Mouse (Mus musculus) forebrain, postnatal 0 days (tissue): ENCODE measurements around the gene Taf6. TPM values are rescaled to one million over a fixed set of nuclear protein-coding genes. Genes with fewer than 3 reads are reported as not detected.

Experiments
- ATAC-seq: fragments of 200-750 bp; cut with Nextera tagmentation; 2 replicates; pipeline ENCODE4 v1.8.0; 2017; ENCODE audit warnings: mild to moderate bottlenecking, moderate library complexity
- DNase-seq: peaks from one replicate; pipeline ENCODE4 v3.0.0-alpha.2; 2015
- H3K27ac ChIP-seq: fragments of 300-500 bp; sonication (generic); 2 replicates; pipeline ENCODE4 v1.5.1; 2014; ENCODE audit warnings: low read depth, mild to moderate bottlenecking, antibody characterized with exemption, low read length, moderate library complexity, mixed read lengths
- H3K27me3 ChIP-seq: fragments of 300-500 bp; sonication (generic); 2 replicates; pipeline ENCODE4 v1.6.1; 2014; ENCODE audit warnings: mild to moderate bottlenecking, low read length, mixed read lengths; ENCODE audit not compliant: insufficient read depth
- H3K36me3 ChIP-seq: fragments of 300-500 bp; sonication (generic); 2 replicates; pipeline ENCODE4 v1.6.1; 2014; ENCODE audit warnings: mild to moderate bottlenecking, moderate library complexity; ENCODE audit not compliant: insufficient read depth
- H3K4me1 ChIP-seq: fragments of 300-500 bp; sonication (generic); 2 replicates; pipeline ENCODE4 v1.6.1; 2014; ENCODE audit warnings: antibody characterized with exemption; ENCODE audit not compliant: insufficient read depth
- H3K4me2 ChIP-seq: fragments of 300-500 bp; sonication (generic); 2 replicates; pipeline ENCODE4 v1.6.1; 2014; ENCODE audit warnings: low read depth, mild to moderate bottlenecking, moderate library complexity
- H3K4me3 ChIP-seq: fragments of 300-500 bp; sonication (generic); 2 replicates; pipeline ENCODE4 v1.5.1; 2014; ENCODE audit warnings: low read depth, low read length, mixed read lengths
- H3K9ac ChIP-seq: fragments of 300-500 bp; sonication (generic); 2 replicates; pipeline ENCODE4 v1.6.1; 2014; ENCODE audit warnings: mild to moderate bottlenecking
- H3K9me3 ChIP-seq: fragments of 300-500 bp; sonication (generic); 2 replicates; pipeline ENCODE4 v1.6.1; 2016; ENCODE audit warnings: low read length
- CTCF ChIP-seq: sonication (generic); IDR thresholded peaks from 2 replicates; pipeline ENCODE4 v1.5.1; 2016; ENCODE audit warnings: antibody characterized with exemption, control low read depth, low read depth
- WGBS: fragments of 180-500 bp; shearing (Covaris S2); extraction: QIAGEN DNeasy Blood & Tissue Kit; methylation state at CpG from one replicate; pipeline ENCODE4 v1.1.7; 2014; 5-methylcytosine and 5-hydroxymethylcytosine counted together
- polyA plus RNA-seq: library from polyadenylated mRNA; unstranded; fragments of >200 nt; fragmentation: Nextera tagmentation; extraction: Ambion mirVana; gene quantifications from 2 replicates; pipeline ENCODE4 v1.2.1, GENCODE M21; 2015
- total RNA-seq: library from RNA; depleted of rRNA; stranded (reverse); fragments of >200 nt; gene quantifications from 2 replicates; pipeline ENCODE4 v1.2.3, GENCODE M21; 2014

The Taf6 gene
- total and polyA plus RNA-seq, 2 experiments from 2014 or later, result 47.6 to 49.8 TPM

DNA sequence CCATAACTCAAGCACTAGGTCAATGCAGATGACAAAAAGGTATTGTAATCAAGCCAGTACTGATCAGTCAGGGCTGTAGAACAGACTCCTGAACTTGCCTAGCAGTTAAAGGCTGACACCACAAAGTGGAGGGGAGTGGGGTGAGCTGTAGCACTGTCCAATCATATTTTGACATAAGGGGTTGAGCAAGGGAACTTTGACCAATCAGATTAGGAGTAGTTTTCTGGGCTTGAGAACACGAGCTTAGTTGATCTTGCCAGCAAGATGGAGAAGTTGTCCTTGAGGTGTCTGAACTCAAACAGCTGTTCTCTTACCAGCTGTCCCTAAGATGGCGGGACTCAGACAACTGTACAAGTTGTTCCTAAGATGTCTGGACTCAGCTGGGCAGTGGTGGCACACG lies 14.0 kb downstream of the Taf6 start:
- ATAC-seq, result no peak
- Histone ChIP-seq H3K4me2 (no peak overlapping the region; the same call in 1 of the 2 replicates), H3K9ac (no peak overlapping the region), H3K27ac (no peak overlapping the region), H3K36me3 (peaks cover 42% of the 10 kb centered on the region), H3K4me3 (no peak overlapping the region), H3K9me3 (no peaks in the 10 kb centered on the region), H3K27me3 (no peaks in the 10 kb centered on the region), H3K4me1 (peaks cover 15% of the 10 kb centered on the region)
- TF ChIP-seq CTCF, result no peak
- WGBS, result 74% methylated on average over 3 of the region's 3 CpGs
- no peak for DNase-seq

DNA sequence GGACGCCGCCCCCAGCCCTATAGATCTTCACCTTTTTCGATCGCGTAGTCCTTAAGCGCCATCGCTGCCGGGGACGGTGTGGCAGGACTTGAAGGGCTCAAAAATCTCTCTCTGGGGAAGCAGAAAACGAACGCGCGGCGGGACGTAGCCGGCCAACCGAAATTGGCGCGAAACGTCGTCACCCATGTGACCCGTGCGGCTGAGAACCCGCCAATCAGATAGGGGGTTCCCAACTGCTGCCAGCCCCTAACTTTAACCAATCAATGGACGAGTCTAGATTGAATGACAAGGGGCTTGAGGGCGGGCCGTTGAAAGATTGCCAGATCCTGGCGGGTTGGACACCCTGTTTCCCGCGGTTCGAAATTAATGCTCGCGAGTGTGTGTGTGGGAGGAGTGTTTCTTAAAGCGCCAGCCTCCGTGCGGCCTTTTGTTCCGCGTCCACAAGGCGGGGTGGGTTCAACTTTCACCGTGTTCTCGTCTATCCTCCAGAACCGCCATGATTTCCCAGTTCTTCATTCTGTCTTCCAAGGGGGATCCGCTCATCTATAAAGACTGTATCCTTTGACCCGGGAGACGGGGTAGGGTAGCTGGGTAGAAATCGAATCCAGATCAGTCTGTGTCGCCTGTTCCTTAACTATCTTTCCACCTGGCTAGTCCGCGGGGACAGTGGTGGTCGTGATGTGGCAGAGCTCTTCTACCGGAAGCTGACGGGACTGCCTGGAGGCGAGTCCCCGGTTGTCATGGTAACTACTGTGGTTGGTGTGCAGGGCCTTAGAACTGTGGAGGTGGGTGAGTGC lies 15.4 kb downstream of the Taf6 start, which contains the start of the genes Ap4m1 and Mcm7:
Gene Ap4m1 (plus strand): TSS at position 308 of the 797 bp plus-strand sequence.
Gene Mcm7 (minus strand): TSS at position 728 of the 797 bp plus-strand sequence.
- DNase-seq, result peak; percentile 98
- ATAC-seq, result peak; percentile 93
- H3K4me2 ChIP-seq, result peak within 1 kb of the TSS; percentile 97
- peaks cover 42% of the 10 kb centered on the region for H3K36me3 ChIP-seq
- WGBS, result under 1% methylated on average over 54 of the region's 54 CpGs
- no peaks in the 10 kb centered on the region for H3K27me3 ChIP-seq
- peak within 1 kb of the TSS; percentile 72 for H3K9ac ChIP-seq
- peak within 1 kb of the TSS; percentile 95 for H3K27ac ChIP-seq
- TF ChIP-seq CTCF, result peak; percentile 19; the same call in 1 of the 2 replicates
- peaks cover 15% of the 10 kb centered on the region for H3K4me1 ChIP-seq
- H3K9me3 ChIP-seq, result no peaks in the 10 kb centered on the region
- H3K4me3 ChIP-seq, result peak within 1 kb of the TSS; percentile 83

DNA sequence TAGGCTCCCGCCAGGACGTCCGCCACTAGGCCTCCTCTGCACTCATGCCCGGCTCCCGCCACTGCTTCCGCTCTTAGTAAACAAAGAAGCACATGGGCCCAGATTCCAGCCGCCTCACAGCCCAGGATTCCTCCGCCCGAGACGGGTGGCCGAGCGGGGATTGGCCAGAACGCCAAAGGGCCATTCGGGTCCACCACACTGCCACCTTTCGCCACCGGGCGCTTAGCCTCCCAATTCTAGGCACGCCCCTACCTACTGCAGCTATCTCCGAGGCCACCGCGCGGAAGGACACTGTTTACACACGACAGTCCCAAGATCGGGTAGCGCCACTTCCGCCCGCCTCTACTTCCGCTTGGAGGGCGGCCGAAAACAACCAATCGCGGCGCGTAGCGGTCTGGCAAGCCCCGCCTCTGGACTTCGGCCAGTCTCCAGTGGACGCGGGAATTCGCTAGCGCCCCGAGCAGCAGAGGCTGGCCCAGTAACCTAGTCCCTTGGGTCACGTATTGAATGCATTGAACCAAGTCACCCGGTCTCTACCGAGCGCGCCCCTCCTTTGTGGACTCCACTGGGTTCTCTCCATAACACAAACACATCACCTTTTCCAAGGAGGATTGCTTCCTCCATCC lies 16.2 kb downstream of the Taf6 start:
- Histone ChIP-seq H3K9ac (peak overlapping the region; percentile 52), H3K36me3 (peaks cover 45% of the 10 kb centered on the region), H3K4me3 (peak overlapping the region; percentile 83), H3K27ac (peak overlapping the region; percentile 87), H3K27me3 (no peaks in the 10 kb centered on the region), H3K9me3 (no peaks in the 10 kb centered on the region), H3K4me1 (peaks cover 15% of the 10 kb centered on the region), H3K4me2 (peak overlapping the region; percentile 97)
- TF ChIP-seq CTCF, result peak; percentile 18; the same call in 1 of the 2 replicates
- ATAC-seq (peak; percentile 80), DNase-seq (peak; percentile 98)
- WGBS, result under 1% methylated on average over 47 of the region's 47 CpGs

DNA sequence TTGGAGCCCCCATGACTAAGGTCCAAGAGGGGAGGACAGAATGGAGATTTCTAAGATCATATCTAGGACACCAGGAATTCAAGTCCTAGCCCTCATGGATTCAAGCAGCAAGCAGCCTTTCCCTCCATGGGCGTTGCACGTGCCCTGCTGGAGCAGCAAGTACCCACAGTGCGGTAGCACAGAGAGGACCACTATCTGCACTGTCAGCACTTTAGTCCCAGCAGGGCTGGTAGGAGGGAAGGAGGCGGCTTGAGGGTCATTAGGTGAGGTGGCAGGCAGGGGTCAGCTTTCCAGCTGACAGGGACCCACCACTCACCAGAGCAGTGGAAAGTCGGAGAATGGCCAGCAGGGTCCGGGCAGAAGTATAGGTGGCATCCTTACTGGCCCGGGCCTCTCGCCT lies 21.7 kb downstream of the Taf6 start:
- H3K27me3 ChIP-seq, result no peaks in the 10 kb centered on the region
- TF ChIP-seq CTCF, result no peak
- ATAC-seq (no peak), DNase-seq (no peak)
- no peak overlapping the region for H3K4me2 ChIP-seq
- H3K9ac ChIP-seq, result no peak overlapping the region
- peaks cover 12% of the 10 kb centered on the region; the same call in 1 of the 2 replicates for H3K4me1 ChIP-seq
- no peak overlapping the region for H3K4me3 ChIP-seq
- WGBS, result 78% methylated on average over 8 of the region's 8 CpGs
- H3K9me3 ChIP-seq, result no peaks in the 10 kb centered on the region
- H3K36me3 ChIP-seq, result peaks cover 60% of the 10 kb centered on the region
- no peak overlapping the region for H3K27ac ChIP-seq

DNA sequence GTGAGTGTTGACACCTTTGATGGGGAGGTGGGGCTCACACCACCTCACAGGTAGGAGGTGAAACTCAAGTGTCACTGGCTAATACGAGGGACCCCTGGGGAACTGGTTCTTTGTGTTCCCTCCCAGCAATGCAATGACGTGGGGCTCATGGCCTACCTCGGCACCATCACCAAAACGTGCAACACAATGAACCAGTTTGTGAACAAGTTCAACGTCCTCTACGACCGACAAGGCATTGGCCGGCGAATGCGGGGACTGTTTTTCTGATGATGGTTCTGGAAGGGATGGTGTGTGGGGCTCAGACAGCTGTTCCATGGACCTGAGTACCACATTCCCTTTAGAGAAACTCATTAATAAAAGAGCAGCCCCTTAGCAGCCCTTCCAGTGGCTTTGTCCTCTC lies 23.6 kb downstream of the Taf6 start:
- Histone ChIP-seq H3K36me3 (peaks cover 60% of the 10 kb centered on the region), H3K27ac (no peak overlapping the region)

DNA sequence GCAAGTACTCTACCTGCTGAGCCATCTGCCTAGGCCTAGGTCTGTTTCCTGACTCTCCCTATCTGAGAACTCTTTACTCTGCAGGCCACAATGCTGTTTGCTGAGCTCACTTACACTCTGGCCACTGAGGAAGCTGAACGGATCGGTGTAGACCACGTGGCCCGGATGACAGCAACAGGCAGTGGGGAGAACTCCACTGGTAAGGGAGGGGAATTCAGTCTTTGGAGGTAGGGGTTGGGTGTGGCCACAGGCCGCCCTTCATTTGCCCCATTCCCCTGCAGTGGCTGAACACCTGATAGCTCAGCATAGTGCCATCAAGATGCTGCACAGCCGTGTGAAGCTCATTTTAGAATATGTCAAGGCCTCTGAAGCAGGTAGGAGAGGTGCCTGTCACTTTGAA lies 24.2 kb downstream of the Taf6 start:
- Histone ChIP-seq H3K9ac (no peak overlapping the region), H3K36me3 (peaks cover 56% of the 10 kb centered on the region), H3K9me3 (no peaks in the 10 kb centered on the region), H3K4me2 (no peak overlapping the region), H3K4me3 (no peak overlapping the region), H3K27me3 (no peaks in the 10 kb centered on the region), H3K4me1 (peaks cover 7% of the 10 kb centered on the region; the same call in 1 of the 2 replicates), H3K27ac (no peak overlapping the region)
- DNase-seq, result no peak
- TF ChIP-seq CTCF, result no peak
- 64% methylated on average over 6 of the region's 6 CpGs for WGBS
- no peak for ATAC-seq

More for the DNA sequence above, 23.6 kb downstream of the Taf6 start:
- WGBS, result 57% methylated on average over 10 of the region's 10 CpGs
- Histone ChIP-seq H3K9ac (no peak overlapping the region), H3K9me3 (no peaks in the 10 kb centered on the region), H3K4me2 (no peak overlapping the region), H3K27me3 (no peaks in the 10 kb centered on the region), H3K4me1 (peaks cover 7% of the 10 kb centered on the region; the same call in 1 of the 2 replicates), H3K4me3 (no peak overlapping the region)
- no peak for DNase-seq
- no peak for ATAC-seq
- TF ChIP-seq CTCF, result no peak
